Mouse (Mus musculus): ENCODE data around the gene Sema7a.

Gene Sema7a

DNA sequence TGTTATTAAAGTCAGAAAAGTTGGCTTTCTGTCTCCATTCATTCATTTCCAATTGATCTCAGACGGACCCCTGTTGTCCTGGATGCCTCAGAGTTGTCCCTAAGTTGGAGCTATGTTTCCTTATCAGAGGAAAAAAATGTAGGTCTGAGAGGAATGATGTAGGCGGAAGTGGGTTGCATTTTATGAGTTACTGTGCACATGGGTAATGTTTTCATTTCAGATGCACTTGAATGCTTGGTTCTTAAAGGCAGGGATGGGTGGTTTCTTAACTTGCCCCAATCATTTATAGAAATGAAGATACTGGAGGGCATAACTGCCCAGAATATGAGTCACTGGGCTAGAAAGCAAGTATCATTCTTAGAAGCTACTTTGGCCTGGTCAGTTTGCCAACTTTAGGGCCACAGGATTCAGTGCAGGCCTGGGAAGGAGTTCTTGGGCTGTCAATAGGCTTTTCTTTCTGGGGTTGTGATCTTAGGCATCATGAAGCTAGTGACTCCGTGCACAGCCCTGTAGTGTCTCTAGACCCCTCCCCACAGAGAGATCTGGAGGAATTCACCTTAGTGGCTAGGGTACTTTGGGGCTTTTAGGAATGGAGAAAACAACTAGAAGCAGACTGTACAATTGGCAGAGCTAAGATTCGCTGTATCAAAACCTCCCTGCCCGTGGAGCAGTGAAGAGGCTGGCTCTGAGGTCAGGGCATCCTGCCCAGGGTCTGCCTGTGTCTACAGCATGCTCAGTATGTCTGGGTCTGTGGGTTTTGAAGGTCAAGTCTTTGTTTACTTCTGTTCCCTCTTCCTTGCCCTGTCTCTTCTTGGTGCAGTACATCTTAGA lies 1.5 kb upstream of the Sema7a start:
- DNase-seq: peak in 1 of 2 experiments; percentile 18

DNA sequence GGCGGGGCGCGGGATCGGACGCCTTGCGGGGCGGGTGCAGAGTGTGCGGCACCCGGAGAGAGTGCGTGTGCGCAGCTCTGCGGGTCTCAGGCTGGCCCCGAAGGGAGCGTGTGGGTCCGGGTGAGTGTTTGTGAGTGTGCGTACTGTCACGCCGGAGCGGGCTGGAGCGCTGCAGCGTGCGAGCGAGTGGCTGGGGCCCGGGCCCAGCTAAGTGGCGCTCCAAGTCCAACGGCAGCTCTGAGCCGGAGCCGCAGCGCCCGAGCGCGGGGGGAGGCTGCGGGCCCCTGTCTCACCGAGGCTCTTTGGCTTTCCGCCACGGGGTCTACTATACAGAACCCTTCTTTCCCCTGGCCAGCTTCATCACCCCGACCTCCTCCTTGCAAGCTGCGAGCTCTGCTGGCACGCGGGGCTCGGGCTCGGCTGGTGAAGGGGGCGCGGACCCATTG lies 460 bp downstream of the Sema7a start:
- peak; percentile 48 to 60 for DNase-seq

DNA sequence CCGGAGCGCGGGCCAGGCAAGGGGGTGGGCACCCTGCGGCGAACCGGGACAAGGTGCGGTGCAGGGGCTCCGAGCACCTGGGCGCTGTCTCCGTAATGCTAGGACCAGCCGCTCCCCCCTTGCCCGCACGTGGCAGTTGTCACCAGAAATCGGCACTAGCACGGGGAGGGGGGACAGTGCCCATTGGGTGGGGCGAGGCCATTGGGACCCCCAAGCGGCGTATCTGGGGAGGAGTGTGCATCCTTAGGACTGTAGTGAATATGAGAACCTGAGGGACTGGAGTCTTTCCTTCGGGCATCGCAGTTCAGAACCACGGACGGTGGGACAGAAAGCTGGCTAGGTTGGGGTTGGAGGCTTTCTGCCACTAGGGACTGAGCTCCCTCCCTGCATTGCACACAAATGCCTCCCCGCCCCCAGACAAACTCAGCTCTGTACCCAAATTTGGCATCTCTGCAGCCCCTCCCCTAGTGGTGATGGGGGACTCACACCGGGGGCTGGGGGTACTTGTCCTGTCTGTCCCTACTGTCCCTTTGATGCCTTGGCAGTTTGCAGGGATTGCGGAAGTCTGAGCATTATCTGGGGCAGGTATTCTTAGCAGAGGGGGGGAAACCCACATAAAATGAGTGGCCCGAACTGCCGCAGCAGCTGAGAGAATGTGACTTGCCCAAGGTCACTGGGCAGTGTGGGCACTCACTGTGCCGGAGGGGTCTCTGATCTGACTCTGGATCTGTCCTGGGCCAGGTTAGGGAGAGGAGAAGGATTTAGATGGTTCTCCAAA lies 1.1 kb downstream of the Sema7a start:
- peak in 1 of 2 experiments; percentile 25 for DNase-seq

DNA sequence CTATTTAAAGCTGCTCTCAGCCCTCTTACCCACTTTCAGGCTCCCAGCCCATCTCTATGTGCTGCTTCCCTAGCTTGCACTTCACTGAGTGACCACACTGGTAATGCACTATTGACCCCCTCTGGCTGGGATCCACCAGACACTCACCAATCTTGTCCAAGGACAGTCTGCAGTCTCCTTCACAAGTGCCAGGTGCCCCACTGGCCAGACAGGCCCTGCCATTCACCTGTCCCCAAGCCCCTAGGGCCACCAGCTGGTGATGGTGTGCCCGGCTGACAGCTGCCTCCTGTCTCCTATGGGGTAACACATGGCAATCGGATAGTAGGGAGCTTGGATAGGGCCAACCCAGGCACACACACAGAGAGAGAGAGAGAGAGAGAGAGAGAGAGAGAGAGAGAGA lies 2.1 kb downstream of the Sema7a start:
- DNase-seq: peak in 1 of 2 experiments; percentile 22

DNA sequence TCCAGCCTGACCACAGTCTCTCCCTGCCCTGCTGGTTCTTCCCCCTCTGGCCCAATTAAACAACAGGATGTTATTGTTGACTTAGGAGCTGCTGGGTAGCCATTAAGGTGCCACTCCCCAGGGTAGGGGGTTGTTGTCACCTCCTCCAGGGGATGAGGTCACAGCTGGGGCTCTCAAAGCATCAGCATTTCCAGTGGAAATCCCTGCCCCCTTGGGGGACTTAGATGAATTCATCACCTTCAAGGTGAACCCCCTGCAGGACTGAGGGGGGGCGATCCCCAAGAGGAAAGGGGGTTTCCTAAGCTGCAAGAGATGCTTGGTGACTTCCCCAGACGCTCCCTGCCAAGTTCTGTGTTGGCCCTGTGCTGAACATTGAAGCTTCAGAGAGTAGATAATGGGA lies 3.2 kb downstream of the Sema7a start:
- peak in 1 of 2 experiments; percentile 23 for DNase-seq

DNA sequence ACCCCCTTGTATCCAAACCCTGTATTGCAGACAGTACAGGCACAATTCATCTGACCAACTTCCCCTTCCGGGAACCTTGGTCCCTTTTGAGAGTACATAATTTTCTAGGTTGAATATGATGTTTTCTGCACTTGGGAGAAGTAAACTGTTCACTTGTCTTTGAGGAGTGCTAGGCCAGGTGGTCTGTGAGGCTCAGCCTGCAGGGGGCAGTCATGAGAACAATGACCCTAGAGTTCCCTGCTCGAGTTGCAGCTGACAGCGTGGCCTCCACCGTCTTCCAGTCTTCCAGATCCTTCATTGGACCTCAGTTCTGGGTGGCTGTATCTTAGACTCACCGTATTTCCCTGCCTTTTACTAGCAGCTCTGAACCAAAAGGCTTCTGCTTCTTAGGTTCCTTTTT lies 4.7 kb downstream of the Sema7a start:
- DNase-seq: peak; percentile 60 to 75

DNA sequence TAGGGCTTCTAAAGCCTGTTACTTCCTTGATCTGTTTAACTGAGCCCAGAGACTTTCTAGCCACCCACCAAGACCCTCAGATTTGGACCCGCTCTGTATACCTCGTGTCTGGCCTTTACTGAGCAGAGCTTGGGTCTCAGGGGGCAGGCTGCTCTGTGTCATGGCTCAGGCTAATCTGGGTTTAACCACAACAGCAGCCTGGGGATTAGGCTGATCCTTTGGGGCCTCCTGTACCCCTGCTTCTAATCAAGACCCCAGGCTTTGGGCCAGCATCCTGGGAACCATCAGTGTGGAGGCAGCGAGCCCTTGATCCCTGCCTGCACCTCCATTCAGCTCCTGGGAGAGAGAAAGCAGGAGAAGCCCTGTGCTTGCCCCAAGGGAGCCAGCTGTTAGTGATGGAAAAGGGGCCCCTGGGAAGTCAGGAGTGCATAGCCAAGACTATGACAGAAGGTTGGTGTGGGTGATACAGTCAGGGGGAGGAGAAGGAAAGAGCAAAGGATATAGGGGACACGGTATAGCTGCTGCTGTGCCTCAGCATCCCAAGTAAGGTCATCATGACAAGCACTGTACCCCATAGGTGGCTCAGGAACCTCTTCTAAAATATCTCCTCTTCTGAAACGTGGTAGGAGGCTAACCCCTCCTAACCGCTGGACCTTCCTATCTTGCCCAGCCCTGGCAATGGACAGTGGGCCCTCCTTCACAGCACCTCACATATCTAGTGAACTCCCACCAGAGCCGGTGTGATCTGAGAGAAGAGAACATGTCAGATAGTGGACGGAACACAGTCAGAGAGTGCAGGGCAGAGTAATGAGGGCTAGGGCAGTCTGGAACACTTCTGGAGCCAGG lies 6.1 kb downstream of the Sema7a start:
- DNase-seq: no peak

DNA sequence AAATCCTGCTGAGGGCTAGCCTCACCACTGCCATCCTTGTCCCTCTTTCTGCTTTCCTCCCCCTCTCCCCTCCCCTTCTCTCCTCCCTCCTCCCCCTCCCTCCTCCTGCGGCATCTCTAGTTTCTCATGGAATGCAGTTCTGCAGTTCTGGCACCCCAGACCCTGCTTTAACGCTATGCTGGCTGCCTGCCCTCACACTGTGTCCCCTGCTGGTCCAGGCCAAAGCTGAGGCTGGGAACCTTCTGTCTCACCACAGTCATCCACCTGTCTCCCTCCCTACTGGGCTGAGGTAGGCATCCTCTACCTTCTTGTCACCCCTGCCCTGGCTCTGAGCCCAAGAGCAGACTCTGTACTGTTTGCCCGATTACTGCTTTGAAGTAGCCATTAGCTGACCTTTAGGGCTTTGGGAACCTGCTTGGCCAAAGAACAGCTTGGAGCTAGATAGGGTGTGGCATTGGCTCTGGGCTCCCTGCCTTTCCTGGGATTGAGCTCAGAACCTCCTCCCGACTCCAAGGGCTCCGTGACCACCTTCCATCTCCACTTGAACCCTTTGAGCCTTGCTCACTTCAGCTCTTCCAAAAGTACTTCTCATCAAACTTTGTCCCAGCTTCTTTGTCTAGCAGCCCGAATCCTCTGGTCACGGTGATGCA lies 7.6 kb downstream of the Sema7a start:
- no peak for DNase-seq

DNA sequence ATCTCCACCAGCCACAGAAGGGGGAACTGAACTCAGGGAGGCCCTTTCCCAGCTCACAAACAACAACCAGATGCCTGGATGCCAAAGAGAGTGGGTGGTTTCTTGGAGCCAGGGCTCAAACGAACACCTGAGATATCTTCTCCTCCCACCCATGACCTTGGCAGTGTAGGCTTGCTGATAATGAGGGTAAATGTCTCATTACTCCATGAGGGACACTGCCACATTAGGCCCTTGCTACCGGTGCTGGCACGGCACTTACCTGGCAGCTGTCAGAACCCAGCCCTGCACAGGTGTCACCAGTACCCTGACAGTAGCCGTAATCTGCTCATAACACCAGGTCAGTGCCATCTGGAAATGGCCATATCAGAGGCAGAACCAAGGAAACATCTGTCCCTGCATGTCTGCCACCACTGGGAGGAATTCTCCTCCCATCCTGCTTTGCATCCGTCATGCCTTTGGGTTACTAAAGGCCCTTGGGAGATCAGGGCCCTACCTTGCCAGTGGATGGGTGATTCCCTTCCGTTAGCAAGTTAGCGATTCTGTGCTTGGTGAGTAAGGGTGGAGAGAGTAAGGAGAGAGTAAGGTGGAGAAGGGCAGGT lies 8.5 kb downstream of the Sema7a start:
- no peak for DNase-seq

DNA sequence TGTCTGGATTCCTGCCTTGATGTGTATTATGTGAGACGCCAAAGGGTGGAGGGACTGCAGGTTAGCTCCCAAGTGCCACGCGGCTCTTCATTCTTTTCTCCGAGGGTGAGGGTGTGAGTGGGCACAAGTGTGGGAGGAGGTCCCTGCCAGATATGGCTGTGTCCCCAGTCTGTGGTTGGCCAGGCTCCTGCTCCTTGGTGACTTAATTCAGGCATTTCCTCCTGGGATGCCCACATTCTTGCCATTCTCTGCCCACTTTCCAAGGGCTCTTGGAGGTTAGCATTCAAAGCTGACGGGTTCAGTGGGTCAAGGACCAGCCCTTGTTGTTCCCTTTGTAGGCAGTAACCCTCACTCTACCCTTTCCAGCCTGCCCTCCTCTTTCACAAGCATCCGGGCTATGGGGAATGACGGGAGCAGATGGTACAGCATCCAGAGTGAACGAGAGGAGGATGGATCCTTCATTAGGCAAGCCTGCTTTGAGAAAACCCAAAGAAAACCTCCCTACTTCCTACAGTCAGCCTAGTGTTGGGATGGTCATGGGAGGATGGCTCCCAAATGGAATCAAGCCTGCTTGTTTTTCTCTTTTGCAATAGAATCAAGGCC lies 9.3 kb downstream of the Sema7a start:
- DNase-seq: peak; percentile 62 to 84

DNA sequence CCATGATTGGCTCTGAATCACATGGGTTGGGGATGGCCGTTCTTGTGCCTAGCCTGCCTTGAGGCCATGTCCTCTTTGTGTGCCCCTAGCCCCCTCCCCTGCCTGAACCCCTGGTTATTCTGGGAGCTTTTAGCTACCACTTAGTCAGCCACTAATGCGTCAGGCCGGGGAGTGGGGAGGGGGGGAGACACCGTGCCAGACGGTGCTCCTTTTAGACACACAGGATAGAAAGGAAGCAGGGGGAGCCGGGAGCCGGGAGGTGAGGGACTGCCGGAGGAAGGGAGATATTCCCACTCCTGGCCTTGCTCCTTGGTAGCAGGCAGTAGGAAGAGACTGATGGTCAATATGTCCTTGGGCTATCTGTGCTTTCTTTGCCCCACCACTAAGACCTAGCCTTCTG lies 10.0 kb downstream of the Sema7a start:
- no peak for DNase-seq

DNA sequence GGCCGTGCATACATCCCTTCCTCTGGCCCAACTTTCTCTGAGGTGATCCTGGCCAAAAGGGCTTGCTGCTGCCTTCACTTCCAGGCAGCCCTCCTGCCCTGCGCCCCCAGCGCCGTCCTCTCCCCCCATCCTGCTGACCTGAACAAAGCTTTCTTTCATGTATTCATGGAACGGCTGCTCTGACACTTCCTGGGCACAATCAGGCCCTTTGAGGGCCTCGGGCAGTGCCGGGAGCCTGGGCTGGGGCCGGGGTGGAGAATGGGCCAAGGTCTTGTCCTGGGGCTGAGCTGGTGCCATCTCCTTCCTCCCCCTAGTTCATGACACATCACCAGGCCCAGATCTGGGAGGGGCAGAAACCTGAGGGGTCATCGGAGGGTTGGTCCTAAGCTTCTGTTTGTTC lies 10.6 kb downstream of the Sema7a start:
- DNase-seq: no peak

DNA sequence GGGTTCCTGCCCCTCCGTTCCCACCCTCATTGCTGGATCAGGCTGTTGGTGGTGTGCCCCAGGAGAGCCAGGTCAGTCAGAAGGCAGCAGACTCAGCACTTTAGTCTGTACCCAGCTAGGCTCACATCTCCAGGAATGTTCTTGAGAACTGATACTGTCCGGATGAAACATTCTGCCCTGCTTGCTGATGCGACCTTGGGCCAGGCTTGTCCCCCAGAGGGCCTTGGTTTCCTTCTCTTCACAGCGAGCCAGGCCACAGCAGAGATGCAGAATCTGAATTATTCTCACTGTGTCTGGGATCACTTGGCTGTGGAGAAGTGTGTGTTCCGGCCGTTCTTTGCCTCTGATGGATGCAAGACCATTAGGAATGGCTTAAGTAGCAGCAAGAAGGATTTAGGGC lies 12.1 kb downstream of the Sema7a start:
- no peak for DNase-seq

DNA sequence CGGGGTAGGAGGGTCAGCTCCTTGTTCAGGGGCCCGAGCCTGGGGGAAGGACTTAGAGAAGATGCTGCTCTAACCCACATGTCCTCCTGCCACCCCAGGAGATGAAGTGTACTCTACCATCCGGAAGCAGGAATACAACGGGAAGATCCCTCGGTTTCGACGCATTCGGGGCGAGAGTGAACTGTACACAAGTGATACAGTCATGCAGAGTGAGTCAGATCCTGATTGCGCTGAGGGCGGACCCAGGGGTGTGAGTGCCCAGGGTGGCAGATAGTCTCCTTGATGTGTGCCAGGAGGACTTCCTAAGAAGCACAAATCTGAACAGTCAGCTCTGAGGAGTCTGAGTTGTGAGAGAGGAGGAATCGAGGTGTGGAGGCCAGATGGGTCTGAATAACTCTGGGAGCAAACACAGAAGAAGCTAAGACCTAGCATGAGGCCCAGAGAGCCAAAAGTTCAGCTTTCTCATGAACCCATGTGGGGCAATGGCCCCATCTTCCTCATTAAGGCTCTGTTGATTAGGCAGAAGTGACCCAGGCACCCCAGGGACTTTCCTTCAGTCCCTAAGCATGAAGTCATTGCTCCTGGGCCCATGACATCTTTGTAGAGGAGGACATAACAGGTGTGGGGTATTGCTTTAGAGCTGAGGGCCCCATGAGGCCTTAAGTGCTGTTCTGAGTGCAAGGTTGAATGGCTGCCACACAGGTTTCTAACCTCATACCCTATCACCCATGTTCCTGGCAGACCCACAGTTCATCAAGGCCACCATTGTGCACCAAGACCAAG lies 15.2 kb downstream of the Sema7a start:
- DNase-seq: no peak

DNA sequence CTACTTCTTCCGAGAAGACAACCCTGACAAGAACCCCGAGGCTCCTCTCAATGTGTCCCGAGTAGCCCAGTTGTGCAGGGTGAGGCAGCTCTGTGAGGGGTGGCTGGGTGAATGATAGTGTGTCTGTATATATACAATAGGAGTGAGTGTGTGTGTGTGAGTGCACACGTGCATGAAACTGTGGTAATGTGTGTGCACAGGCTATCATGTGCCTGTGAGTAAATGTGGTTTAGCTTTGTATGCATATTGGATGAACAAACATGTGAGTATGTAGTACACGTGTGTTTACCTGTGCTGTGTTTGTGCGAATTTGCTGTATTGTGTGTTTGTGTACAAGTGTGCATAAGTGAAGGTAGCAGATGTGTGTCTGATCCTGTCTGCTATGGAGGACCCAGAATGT lies 15.9 kb downstream of the Sema7a start:
- DNase-seq: no peak

DNA sequence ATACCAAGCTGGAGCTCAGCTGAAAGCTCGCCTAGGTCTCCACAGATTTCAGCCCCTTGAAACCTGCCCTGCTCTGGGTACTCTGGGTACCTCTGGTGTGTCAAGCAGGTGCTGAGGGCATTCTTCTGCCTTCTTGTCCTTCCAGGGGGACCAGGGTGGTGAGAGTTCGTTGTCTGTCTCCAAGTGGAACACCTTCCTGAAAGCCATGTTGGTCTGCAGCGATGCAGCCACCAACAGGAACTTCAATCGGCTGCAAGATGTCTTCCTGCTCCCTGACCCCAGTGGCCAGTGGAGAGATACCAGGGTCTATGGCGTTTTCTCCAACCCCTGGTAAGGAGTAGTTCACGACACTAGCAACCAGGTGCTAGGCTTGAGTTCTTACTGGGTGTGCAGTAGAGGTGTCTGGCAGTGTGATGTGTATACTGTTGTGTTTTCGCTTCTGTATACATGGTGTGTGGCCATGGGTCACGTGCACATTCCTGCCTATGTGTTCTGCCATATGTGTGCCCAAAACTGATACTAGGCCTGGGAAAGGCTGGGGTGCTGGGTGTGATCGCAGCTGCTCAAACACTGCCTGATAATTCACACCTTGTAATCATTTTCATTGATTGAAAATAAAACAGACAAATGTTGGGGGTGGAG lies 16.4 kb downstream of the Sema7a start:
- no peak for DNase-seq

DNA sequence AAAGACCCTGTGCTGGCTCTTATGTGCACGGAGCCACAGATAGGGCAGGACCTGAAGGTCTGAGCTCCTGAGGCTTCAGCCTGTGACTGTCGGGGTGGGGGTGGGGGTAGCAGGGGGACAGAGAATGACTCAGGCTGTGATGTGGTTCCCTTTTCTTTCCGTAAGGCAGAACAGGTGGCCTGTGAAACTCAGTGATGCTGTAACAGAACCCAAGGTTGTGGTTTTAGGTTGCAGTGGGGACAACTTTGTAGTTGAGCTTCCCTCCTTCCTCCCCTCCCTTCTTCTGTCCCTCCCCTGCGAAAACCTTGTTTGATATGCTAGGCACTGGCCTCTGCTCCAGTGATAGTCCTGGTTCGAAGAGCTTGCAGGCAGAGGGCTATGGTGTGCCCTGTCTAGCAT lies 16.9 kb downstream of the Sema7a start:
- no peak for DNase-seq

DNA sequence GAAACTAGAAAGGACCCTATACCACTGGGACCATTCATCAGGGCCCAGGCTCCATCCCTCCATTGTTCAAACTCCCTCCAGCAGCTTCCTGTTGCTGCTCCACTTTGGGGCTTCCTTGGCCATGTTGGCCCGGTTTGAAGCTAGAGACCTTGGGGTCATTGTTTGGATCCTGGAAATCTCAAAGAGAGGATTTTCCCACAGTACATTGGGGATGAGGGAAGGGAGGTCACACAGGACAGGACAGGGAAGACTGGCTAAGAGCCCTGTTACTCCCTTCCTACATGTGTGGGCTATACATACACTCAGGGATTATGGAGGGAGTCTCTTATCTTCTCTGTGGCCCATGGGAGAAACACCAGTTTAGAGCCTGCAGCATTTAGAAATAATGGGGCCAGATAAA lies 18.7 kb downstream of the Sema7a start:
- no peak for DNase-seq

DNA sequence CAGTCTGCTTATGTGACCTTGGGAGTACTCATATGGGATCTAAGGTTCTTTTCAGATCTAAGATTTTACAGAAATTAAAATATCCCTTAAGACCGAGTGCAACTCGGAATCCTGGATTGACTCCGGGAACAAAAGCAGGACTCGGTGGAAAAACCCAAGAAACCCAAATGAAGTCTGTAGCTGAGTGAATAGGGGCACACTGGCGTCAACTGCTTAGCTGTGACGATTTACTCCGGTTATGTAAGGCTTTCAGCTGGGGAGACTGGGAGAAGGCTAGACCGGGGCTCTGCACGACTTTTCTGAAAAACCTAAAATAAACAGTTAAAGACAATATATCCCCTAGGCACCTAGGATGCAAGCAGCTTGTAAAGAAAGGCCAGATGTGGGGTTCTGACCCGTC lies 19.5 kb downstream of the Sema7a start:
- DNase-seq: no peak
